Mouse (Mus musculus) v-Abl transformed pro-B cells (cell line): ENCODE measurements around the gene Cdh23.
"Not testable (repeated sequence)": the region's sequence is repeated elsewhere in the genome, so short reads cannot be mapped to it uniquely, and the experiment has no call there.

ENCODE experiments used
- in situ Hi-C, 2 experiments: fragments of 400-800 bp; cut with MboI; formaldehyde crosslinking; loops; one replicate each; pipeline ENCODE4 v1.15.1; 2025; ENCODE audit not compliant: unreplicated experiment in 2 of 2

Gene Cdh23

GRCm38 (mm10) chr10:60718491-60718890 is 22.2 kb upstream of the Cdh23 start:
- in situ Hi-C loops, result no loop called here

GRCm38 (mm10) chr10:60716449-60716848 is 20.2 kb upstream of the Cdh23 start:
- in situ Hi-C loops, result no loop called here

GRCm38 (mm10) chr10:60712299-60712698 is 16.0 kb upstream of the Cdh23 start:
- in situ Hi-C loops, result not testable (repeated sequence)

- in situ Hi-C loops, result no loop called here
Measured at GRCm38 (mm10) chr10:60708837-60709236, 12.5 kb upstream of the Cdh23 start.

GRCm38 (mm10) chr10:60706268-60706667 is 10.0 kb upstream of the Cdh23 start:
- in situ Hi-C loops, result no loop called here

- in situ Hi-C loops, result no loop called here
Measured at GRCm38 (mm10) chr10:60705134-60705533, 8.8 kb upstream of the Cdh23 start.

- in situ Hi-C loops, result loop anchor here (5.0 to 10.0 kb wide), 5 partner anchors 55 to 393 kb away; partner anchors contain the start of gene Slc29a3 (in 1 of the 2)
Measured at GRCm38 (mm10) chr10:60697775-60698174, 1.5 kb upstream of the Cdh23 start.

GRCm38 (mm10) chr10:60696975-60697374 is 685 bp upstream of the Cdh23 start:
- in situ Hi-C loops, result loop anchor here (5.0 to 10.0 kb wide), 5 partner anchors 55 to 392 kb away; partner anchors contain the start of gene Slc29a3 (in 1 of the 2)

GRCm38 (mm10) chr10:60691671-60692390 is 4.5 kb downstream of the Cdh23 start:
- in situ Hi-C loops, result loop anchor here in 1 of 2 experiments (10.0 kb wide), 1 partner anchor 387 kb away; no protein-coding TSS in a partner anchor

- in situ Hi-C loops, result loop anchor here in 1 of 2 experiments (10.0 kb wide), 1 partner anchor 386 kb away; no protein-coding TSS in a partner anchor
Measured at GRCm38 (mm10) chr10:60690960-60691359, 5.3 kb downstream of the Cdh23 start.

- in situ Hi-C loops, result no loop called here
Measured at GRCm38 (mm10) chr10:60689396-60689795, 6.9 kb downstream of the Cdh23 start.

- in situ Hi-C loops, result no loop called here
Measured at GRCm38 (mm10) chr10:60687011-60687776, 9.1 kb downstream of the Cdh23 start.

- in situ Hi-C loops, result no loop called here
Measured at GRCm38 (mm10) chr10:60686641-60686975, 9.7 kb downstream of the Cdh23 start.

GRCm38 (mm10) chr10:60685764-60686640 is 10.3 kb downstream of the Cdh23 start:
- in situ Hi-C loops, result no loop called here

- in situ Hi-C loops, result no loop called here
Measured at GRCm38 (mm10) chr10:60678926-60679325, 17.4 kb downstream of the Cdh23 start.

- in situ Hi-C loops, result no loop called here
Measured at GRCm38 (mm10) chr10:60677319-60677718, 19.0 kb downstream of the Cdh23 start.

GRCm38 (mm10) chr10:60670166-60670565 is 26.1 kb downstream of the Cdh23 start:
- in situ Hi-C loops, result no loop called here

- in situ Hi-C loops, result no loop called here
Measured at GRCm38 (mm10) chr10:60668591-60668990, 27.7 kb downstream of the Cdh23 start.

- in situ Hi-C loops, result no loop called here
Measured at GRCm38 (mm10) chr10:60660986-60661385, 35.3 kb downstream of the Cdh23 start.

- in situ Hi-C loops, result no loop called here
Measured at GRCm38 (mm10) chr10:60659450-60660020, 36.8 kb downstream of the Cdh23 start.
